Mouse (Mus musculus): Measurements from ENCODE around the gene Ppp1r21. TPM values are rescaled to one million over a fixed set of nuclear protein-coding genes. Genes with fewer than 3 reads are reported as not detected.
A peak's percentile ranks its signal among the peaks of the same experiment; 100 is the strongest.

The Ppp1r21 gene
- total RNA-seq, 2 experiments from 2014 or later: 132 to 147 TPM

- no peak for ATAC-seq (ENCODE audit: poor library complexity, severe bottlenecking)
Measured at GRCm38 (mm10) chr17:88569807-88570540, 40.1 kb downstream of the Ppp1r21 start.

- ATAC-seq (ENCODE audit: poor library complexity, severe bottlenecking): no peak
Measured at GRCm38 (mm10) chr17:88570784-88571183, 40.9 kb downstream of the Ppp1r21 start.

- no peak for ATAC-seq (ENCODE audit: poor library complexity, severe bottlenecking)
Measured at GRCm38 (mm10) chr17:88574811-88575210, 44.9 kb downstream of the Ppp1r21 start.

GRCm38 (mm10) chr17:88578522-88579242 lies 48.8 kb downstream of the Ppp1r21 start:
- no peak for ATAC-seq (ENCODE audit: poor library complexity, severe bottlenecking)

GRCm38 (mm10) chr17:88580556-88580955 lies 50.6 kb downstream of the Ppp1r21 start:
- ATAC-seq (ENCODE audit: poor library complexity, severe bottlenecking): no peak

GRCm38 (mm10) chr17:88581511-88582021 lies 51.6 kb downstream of the Ppp1r21 start:
- peak; percentile 62 for ATAC-seq (ENCODE audit: poor library complexity, severe bottlenecking)

- ATAC-seq (ENCODE audit: poor library complexity, severe bottlenecking): no peak
Measured at GRCm38 (mm10) chr17:88582999-88583398, 53.1 kb downstream of the Ppp1r21 start.

GRCm38 (mm10) chr17:88583411-88583810 lies 53.5 kb downstream of the Ppp1r21 start:
- ATAC-seq (ENCODE audit: poor library complexity, severe bottlenecking): no peak

- no peak for ATAC-seq (ENCODE audit: poor library complexity, severe bottlenecking)
Measured at GRCm38 (mm10) chr17:88587371-88587770, 57.5 kb downstream of the Ppp1r21 start.

- ATAC-seq (ENCODE audit: poor library complexity, severe bottlenecking): no peak
Measured at GRCm38 (mm10) chr17:88588228-88588627, 58.3 kb downstream of the Ppp1r21 start.

GRCm38 (mm10) chr17:88590251-88590650 lies 60.3 kb downstream of the Ppp1r21 start:
- no peak for ATAC-seq (ENCODE audit: poor library complexity, severe bottlenecking)

- ATAC-seq (ENCODE audit: poor library complexity, severe bottlenecking): no peak
Measured at GRCm38 (mm10) chr17:88595071-88595470, 65.2 kb downstream of the Ppp1r21 start.

- ATAC-seq (ENCODE audit: poor library complexity, severe bottlenecking): peak; percentile 47
Measured at GRCm38 (mm10) chr17:88596068-88596467, 66.2 kb downstream of the Ppp1r21 start.

GRCm38 (mm10) chr17:88596544-88597221 lies 66.8 kb downstream of the Ppp1r21 start:
- peak; percentile 95; the same call in 1 of the 2 replicates for ATAC-seq (ENCODE audit: poor library complexity, severe bottlenecking)

GRCm38 (mm10) chr17:88597222-88598055 lies 67.5 kb downstream of the Ppp1r21 start, which contains the start of gene Ston1:
TSS of gene Ston1 (plus strand) at chr17:88597684.
- ATAC-seq (ENCODE audit: poor library complexity, severe bottlenecking): no peak; the same call in 1 of the 2 replicates

- ATAC-seq (ENCODE audit: poor library complexity, severe bottlenecking): no peak
Measured at GRCm38 (mm10) chr17:88598056-88598420, 68.1 kb downstream of the Ppp1r21 start.

- ATAC-seq (ENCODE audit: poor library complexity, severe bottlenecking): no peak
Measured at GRCm38 (mm10) chr17:88598570-88599368, 68.9 kb downstream of the Ppp1r21 start.

GRCm38 (mm10) chr17:88600492-88601026 lies 70.6 kb downstream of the Ppp1r21 start:
- no peak for ATAC-seq (ENCODE audit: poor library complexity, severe bottlenecking)

GRCm38 (mm10) chr17:88603943-88604342 lies 74.0 kb downstream of the Ppp1r21 start:
- ATAC-seq (ENCODE audit: poor library complexity, severe bottlenecking): no peak

All from megakaryocyte, adult 5-6 weeks (primary cell).